Mouse (Mus musculus) thymus, adult 2 months (tissue): Measurements from ENCODE around the gene Uvssa.

Source experiments
- CTCF ChIP-seq: fragments of 200-500 bp; IDR thresholded peaks from 2 replicates; pipeline ENCODE4 v1.5.1; 2012; ENCODE audit warnings: mild to moderate bottlenecking, control low read depth, low read length, moderate library complexity, borderline replicate concordance; ENCODE audit not compliant: control insufficient read depth, poor library complexity, insufficient read depth; ENCODE audit errors: extremely low read depth
- POLR2A ChIP-seq: fragments of 200-500 bp; IDR thresholded peaks from 2 replicates; pipeline ENCODE4 v1.6.1; 2012; ENCODE audit warnings: mild to moderate bottlenecking, low read length, control low read depth, moderate library complexity; ENCODE audit not compliant: control insufficient read depth, poor library complexity, insufficient read depth; ENCODE audit errors: extremely low read depth

- TF ChIP-seq CTCF, result no peak
- TF ChIP-seq POLR2A, result no peak
Observed at GRCm38 (mm10) chr5:33368651-33369050, 9.7 kb upstream of the Uvssa start.
